Mouse (Mus musculus) thymus, postnatal 14 days (tissue): ENCODE results near the gene Pigq.

ENCODE experiments used
- DNase-seq: peaks from one replicate; pipeline ENCODE4 v3.0.0; 2021

Pigq gene

DNA sequence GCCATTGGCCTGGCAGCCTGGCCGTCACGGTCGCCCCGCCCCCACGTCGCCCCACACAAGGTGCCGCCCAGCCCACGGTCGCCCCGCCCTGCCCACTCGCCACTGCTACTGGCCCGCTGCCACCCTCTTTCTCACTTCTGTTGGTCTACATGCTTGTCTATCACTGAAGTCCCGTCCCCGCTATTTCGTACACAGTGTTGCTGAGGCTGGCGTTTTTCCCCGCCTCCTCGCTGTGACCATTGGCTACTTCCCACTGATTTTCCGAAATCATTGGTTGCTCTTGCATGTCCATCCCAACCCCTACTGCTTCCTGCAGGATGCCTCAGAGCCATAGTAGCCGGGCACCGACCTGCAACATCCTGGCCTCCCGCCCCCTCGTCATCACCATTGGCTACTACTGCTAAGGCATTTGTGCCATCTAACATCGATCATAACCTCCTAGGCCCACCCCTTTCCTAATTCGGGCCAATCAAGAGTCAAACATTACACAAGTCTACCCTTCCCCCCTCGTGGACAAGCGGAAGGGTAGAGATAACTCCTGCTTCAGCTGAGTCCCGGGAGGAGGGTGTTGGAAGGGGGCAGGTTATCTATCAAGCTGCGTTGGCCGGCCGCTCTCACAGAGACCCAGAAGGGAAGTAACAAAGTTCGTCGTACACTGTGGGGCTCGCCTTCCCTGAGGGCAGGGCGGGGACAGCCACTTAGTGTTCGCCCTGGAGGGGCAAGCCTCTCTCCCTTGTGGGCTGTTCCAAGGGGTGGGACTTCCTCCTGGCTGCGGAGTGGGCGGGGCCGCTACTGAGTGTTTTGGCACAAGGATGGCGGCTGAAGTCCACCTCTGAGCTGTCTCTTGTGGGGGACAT, 24.7 kb downstream of the Pigq start:
- peak; percentile 100 for DNase-seq

DNA sequence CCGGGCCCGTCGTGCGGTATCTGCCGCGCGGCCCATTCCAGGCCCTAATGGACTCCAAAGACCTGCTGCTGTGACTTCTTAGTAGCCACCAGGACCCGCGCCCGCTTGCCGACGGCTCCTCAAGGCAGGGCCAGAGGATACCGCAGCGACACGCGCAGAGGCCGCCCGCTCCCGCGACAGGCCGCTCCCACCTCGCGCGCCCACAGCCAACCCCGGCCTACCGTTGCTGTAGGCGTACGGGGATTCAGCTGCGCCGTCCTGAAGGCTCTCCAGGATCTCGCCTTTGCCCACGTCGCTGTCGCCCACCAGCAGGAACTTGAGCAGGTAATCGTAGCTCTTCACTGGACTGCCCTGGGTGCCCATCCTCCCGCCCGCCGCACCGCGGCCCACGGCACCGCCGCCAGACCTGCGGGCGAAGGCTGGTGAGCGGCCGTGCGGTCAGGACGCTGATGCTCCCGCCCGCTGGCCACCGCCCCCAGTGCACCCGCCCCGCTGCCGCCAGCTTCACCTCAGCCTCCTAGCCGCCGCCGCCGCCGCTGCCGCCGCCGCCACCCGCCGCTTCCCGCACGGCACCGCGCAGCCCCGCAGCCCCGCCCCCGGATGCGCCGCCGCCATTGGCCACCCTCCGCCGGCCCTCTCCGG, 25.5 kb downstream of the Pigq start, which contains the start of gene Rab40c:
Gene Rab40c (minus strand): TSS at position 584 of the 642 bp plus-strand sequence.
- peak; percentile 65 for DNase-seq

DNA sequence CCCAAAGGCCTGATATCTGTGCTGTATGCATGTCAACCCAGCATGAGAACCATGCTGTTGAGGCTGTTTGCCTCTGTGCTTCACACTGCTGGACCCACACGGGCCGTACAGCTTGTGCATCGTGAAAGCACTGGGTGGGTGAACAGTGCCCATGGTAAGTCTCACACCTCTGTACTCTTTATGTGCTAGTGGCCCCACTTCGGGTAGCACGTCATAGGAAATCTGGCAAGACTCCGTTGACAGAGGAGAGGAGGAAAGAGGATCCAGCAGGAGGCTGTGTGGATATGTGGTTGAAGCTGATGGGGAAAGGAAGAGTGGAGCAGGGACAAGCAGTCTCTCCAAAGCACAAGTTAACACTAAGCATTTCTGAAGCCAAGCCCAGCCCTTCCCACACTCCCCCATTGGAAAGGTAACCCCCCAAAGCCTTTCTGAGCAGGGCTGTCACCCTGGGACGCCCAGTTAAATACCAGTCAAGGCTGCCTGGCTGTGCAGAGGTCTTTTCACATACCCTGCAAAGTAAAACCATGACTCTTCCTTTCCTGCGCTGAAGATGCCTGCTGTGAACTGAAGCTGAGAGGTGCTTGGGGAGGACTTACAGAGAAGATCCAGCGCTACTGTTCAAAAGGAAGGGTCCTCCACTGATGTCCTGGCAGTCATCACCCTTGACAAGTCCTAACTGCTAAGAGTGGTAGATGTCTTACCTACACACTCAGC, 26.5 kb downstream of the Pigq start:
- DNase-seq, result no peak

DNA sequence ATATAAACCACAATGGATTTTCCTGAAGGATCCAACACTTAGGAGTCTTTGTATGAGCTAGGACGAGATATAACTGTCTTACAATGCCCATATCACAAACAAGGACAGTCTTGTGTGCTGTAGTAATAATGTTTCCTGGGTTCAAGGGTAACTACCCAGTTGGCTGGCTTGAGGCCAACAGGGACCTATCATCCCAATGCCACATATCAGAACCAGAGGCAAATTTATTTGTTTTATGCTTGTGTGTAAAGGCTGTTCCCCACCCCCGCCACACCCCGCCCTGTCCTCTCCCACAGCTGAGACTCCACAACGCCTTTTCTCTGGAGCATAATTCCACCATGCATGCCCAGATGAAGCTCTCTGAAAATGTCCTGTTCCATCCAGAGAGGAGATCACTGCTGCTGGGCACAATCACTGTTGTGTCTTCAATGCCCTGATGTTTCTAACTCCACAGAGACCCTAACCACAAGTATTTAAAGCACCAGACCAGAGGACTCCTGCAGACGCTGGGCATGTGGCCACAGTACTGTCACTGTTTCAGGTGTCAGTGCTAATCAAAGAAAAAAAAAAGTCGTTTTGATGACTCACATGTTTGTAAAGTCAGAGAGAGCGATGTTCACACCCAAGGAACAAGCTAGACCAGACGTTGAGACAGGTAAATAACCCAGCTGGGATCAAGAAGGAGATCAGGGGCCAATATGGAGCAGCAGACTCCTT, 27.6 kb downstream of the Pigq start:
- DNase-seq, result no peak

DNA sequence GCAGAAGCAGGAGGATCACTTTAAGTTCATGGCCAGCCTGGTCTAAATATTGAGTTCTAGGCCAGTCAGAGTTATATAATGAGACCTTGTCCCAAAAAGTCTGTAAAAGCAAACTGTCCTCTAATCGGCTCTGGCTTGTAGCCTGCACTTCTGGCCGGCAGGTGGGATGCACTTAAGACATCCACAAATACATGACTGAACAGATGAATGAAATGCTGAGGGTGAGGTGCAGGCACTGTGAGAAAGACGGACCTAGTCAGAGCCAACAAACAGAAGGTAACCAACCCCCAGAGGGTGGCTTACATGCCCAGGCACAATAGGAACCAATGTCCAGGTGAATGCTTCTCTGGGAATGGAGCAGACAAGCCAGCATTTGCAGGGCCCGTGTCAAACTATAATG, 30.4 kb downstream of the Pigq start:
- DNase-seq, result no peak

DNA sequence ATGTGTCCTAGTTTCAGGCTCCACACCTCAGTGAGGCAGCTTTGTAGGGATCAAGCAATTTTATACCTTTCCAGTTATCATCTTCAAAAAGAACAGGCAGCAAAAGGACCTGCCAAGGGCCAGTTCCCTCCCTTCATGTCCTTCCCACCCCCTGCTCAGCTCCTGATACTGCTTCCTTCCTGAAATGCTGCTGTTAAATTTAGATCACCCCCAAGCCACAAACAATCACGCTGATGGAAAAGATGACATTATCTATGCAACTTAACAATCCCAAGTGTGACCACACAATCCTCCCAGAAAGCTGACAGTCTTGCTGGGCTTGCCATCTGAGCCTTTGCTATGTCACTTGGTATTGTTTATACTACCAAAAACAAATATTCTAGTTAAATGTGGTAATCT, 30.9 kb downstream of the Pigq start:
- DNase-seq, result no peak

DNA sequence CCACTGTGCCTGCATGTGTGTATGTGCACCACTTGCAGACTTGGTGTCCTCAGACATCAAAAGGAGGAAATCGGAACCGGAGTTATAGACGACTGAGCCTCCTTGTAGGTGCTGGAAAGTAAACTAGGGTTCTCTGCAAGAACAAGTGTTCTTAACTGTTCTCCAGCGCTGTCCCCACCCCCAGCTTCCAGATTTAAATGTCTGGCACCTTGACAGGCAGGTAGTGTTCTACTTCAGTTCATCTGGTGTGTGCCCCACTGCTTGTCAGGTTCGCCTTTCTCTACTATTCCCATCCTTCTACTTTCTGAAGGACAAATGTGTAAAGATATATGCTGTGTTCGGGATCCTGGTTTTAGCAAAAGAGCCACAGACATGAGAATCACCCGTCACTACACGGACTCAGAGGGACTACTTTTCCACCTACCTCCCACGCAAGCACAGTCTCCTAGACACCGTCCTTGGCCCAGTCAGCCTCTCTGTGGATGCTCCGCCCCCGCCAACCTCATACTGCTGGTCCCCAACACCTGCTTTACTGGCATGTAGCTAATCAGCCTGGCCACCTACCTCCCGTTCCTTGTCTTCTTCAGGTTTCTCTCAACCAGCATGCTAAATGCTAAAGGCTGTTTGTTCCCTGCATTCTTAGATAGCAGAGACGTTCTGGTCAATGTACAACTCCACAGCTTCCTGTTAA, 31.4 kb downstream of the Pigq start:
- no peak for DNase-seq

DNA sequence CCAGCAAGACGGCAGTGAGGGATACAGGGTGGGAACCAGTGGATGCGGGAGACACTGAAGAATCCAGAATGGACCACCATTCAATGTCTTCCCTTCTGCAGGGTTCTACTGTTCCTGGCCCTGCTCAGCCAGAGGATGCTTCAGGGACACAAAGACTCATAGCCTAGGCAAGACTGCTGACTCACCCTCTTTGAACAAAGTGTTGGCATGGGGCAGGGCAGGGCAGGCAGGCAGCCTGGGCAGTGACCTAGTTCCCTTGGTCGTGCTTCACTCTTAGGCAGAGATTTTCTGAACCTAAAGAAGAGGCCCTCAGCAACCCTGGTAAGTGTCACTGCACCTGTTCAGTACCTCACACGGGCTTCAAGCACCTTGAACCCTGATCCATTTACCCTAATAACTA, 32.9 kb downstream of the Pigq start:
- DNase-seq, result no peak

DNA sequence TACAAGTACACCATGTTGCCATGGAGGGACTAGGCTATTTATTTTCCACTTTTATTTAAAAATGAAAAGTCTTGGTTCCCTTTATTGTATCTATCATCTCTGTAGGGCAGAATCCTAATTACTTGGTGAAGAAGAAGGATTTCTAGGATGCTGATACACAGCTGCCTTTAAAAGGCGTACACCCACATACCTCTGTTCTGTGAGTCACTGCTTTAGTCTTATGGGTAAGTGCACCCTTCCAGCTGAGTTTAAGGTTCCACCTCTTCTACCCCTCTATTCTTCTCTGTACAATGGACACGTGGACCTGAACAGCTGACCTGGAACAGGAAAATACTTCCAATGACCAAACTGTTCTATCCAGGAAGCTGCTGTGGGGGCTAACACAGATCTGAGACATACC, 37.1 kb downstream of the Pigq start:
- DNase-seq, result no peak

DNA sequence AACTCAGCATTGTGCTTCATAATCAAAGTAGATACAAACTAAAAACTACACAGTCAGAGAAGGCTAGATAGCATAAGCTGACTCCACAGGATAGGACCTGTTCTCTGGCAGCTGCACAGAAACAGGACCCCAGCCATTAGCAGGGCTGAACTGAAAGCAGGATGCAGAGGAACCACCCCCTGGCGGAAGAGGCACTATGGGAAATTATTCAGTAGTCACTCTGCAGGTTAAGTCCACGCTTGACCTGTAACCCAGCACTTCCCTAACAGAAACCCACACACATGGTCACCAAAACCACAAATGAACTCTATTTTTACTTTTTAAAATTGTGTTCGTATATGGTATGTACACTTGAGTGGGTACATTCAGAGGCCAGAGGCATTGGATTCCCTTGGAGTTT, 41.7 kb downstream of the Pigq start:
- DNase-seq, result no peak

DNA sequence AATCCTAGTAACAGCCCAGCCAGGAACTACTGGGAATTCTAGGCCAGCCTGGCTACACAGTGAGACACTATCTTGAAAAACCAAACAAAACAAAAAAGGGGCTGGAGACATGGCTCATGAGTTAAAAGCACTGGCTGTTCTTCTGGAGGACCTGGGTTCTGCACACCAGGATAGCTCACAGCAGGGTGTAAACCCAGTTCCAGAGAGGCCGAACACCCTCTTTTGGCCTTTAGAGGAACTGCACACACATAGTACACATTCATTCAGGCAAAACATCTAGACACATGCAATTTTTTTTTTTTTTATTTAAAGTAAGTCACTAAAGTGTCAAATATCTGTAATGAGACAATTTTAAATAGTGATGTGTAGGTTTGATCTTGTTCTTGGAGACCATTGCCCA, 44.5 kb downstream of the Pigq start:
- DNase-seq, result no peak

DNA sequence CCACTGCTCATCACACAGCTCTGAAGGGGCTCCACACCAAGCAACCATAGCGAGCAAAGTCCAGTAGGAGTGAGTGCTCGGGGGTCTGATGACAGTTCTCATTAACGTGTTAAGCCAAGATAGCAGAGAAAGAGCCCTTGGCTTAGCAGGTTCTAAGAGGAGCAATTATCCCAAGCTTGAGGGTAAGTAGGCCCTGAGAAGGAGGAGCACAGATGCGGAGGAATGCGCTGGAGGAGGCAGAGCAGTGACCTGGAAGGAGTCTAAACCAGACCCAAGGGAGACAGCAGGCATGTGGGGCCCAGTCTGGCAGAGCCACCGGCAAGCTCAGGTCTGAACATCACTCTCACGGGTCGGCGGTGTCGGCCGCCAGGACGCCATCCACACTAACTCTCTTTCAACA, 48.8 kb downstream of the Pigq start:
- DNase-seq, result no peak

DNA sequence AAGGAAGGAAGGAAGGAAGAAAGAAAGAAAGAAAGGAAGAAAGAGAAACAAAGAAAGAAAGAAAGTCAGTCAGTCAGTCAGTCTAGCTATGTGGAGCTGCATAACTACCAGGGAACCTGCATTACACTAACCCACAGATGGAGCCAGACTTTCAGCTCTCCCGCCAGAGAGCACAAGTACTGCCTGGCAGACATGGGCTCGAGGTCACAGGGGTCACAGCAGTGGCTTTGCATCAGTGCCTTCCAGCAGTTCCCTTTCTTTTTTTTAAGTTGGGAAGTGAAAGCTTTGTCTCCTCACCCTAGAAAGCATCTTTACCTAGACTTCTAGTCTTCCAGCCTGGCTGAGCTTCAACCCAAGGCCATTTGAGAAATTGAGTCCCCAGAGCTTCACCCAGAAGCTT, 49.3 kb downstream of the Pigq start:
- DNase-seq, result no peak

DNA sequence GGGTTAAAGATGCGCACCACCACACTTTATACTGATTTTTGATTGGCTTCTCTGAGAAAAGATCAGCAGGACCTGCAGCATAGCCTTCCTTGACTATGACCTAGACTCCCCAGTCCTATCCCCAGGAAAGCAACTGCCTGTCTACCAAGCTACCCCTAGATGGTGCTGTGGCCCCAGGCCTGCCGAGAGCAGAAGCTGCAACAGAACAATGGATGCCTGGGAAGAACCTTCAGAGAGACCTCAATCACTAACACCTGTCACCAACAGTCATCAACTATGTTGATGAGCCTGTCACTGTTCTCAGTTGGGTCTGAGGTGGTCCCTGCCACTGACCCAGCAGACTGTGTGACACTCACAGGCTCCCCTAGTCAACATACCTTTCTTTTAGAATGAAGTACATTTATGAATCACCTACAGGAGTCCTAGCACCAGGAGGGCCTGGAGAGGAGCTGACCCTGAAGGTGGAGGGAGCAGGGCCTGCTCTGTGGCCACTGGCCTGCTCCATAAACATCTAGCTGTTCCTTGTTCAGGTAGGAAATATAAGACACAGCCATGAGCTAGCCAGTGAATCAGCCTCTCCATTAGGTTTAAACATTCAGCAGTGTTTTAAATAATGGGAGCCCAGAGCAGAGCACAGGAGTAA, 50.6 kb downstream of the Pigq start:
- peak; percentile 79 for DNase-seq

DNA sequence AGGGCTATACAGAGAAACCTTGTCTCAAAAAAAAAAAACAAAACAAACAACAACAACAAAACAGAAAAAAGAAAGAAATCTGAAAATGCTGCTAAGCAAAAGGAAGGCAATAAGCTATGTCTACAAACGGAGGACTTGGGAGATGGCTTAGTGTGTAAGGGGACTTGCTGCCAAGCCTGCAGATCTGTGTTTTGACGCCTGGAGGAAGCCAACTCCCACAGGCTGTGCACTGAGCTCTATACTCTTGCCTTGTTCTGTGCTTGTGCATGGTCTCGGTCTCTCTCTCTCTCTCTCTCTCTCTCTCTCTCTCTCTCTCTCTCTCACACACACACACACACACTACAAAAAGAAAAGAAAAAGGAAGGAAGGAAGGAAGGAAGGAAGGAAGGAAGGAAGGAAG, 55.9 kb downstream of the Pigq start:
- no peak for DNase-seq

DNA sequence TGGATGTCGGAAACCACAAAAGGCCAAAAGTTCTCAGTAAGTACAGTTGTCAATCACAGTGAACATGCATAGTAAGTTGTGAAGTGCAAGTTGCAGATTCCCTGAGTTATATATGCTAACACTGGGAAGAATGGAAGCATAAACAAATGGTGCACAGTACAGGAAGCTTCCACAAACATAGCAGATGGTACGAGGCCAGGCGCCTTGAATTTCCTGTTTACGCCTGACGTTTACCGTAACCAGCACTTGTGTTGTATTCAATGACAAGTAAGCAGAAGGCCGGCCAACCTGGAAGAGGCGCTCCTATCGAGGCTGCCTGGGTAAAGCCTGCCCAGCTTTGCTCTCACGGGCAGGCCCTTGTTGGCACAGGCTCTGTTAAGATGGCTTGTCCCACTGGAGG, 57.3 kb downstream of the Pigq start:
- DNase-seq, result no peak

DNA sequence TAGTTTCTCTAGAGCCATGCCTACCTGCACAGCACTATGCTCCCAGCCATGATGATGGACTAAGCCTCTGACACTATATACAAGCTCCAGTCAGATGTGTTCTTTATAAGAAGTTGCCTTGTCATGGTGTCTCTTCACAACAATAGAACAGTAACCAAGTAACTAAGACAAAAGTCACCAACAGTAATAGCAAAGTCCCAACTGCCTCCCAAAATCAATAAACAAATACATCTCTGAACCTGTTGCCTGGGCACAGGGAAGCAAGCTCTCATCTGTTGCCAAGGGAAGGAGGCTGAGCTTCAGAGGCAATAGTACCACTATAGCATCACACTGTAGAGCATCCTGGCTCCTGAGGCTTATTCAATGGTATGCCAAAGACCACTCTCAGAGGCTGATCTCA, 57.9 kb downstream of the Pigq start:
- DNase-seq, result no peak

DNA sequence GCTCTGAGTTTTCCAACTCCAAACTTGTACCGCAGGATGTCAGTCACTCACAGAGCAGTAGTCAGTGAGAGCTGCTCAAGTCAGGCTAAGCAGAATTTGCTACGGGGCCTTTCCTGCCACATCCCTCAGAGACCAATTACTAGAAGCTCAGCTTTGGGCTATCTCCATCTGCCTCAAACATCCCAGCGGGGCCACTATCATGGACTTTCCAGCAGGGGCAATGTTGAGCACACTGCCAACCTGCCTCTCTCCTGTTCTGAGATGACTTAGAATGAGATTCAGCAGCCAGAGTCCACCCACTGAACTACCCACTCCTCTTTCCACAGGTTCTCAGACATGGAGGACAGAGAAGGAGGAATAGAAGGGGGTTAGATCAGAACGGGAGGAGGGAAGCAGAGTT, 59.1 kb downstream of the Pigq start:
- DNase-seq, result peak; percentile 45

DNA sequence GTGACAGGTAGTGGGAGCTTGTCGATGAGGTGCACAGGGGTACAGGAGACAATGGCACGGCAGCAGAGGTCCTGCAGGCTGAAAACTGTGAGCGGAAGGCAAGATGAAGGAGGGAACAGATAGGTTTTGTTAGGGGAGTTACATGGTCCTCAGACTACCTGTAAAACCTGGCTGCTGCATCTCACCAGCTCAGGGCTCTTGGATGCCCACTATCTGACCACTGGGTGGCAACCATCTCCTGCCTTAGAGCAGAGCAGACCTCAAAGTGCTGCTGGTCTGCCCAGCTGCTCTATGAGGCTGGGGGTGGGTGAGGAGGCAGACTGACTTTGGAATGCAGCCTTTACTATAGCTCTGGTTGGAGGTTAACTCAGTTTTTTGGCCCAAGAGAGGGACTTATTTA, 60.9 kb downstream of the Pigq start:
- DNase-seq, result no peak

DNA sequence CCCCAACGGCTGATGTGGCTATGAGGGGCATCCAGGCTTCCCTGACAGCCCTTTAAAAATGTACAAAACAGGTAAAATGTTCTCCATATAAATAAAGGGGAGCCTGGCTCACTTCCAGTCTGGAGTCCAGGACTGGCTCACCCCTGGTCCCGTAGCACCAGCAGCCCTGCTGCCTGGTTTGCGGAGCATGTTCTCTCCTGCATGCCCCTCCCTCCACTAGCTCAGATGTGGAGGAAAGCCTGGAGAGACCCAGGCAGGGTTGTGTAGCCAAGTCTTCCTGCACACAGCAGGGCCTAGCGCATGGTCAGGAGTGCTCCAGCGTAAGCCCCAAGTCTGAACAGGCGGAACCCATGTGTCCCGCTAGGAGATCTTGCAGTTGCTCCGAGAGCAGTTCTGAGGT, 61.5 kb downstream of the Pigq start:
- DNase-seq, result no peak

DNA sequence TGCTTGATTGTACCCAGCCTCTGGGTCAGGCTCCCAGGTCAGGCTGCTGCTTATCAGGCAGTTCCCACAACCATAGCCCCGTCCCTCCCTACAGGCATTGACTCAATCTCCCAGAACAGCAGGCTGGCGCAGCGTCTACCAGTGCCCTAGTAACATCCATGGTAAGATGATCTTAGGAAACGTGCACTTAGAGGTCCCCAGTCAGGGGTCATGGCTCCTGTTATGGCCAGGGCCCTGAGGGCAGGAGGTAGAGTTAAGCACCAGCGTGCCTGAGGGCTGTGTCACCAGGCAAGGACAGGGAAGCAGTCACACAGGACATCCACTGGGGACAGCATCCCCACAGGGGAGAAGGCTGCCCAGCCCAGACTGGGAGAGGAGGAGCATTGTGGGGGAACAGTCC, 62.4 kb downstream of the Pigq start:
- DNase-seq, result no peak

DNA sequence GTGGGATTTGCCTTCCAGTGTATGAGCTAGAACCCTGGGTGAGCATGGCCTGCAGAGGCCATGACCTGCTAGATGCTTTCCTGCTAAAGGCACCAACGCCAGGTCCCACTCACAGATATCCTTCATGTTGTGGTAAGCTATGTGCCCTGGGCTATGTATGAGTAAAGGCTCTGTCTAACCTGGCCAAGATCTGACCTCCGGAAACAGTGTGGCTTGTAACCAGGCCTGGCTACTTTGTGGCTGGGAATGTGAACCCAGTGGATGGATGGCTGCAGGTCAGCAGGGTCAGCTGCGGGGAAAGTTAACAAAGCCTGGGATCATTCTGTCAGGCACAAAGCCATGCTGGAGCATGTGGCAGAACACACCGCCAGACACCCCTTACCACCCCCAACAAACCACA, 63.0 kb downstream of the Pigq start:
- DNase-seq, result no peak
